Mouse (Mus musculus): Measurements from ENCODE around the gene Pdzrn3. TPM values are rescaled to one million over a fixed set of nuclear protein-coding genes. Genes with fewer than 3 reads are reported as not detected.
A peak's percentile ranks its signal among the peaks of the same experiment; 100 is the strongest.

The Pdzrn3 gene
- polyA plus RNA-seq, 1 experiment from 2014 or later, result 9.2 TPM

DNA sequence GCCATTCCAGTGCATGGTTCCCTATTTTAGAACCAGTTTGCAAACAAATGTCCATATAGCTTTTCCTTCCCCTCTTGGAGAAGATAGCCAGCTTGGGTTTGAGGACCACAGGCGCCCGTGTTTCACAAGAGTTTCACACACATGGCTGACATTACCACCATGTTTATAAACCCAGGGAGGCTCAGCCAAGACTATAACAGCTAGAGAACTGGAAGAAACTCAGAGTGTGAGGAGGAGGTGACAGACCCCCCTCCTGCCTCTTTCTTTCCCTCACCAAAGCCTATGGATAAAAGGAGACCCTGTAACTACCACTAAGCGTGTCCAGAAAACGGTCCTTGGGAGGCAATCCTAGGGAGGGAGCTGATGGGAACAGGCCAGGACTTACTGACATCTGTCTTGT is 159.5 kb downstream of the Pdzrn3 start:
- no peak for DNase-seq (ENCODE audit: low spot score)
- H3K4me3 ChIP-seq, result no peak overlapping the region
- 69% methylated on average over 4 of the region's 4 CpGs for WGBS
- H3K4me1 ChIP-seq, result peaks cover 20% of the 10 kb centered on the region
- no peaks in the 10 kb centered on the region for H3K36me3 ChIP-seq
- H3K27me3 ChIP-seq (ENCODE audit: low read depth, poor library complexity, severe bottlenecking), result no peaks in the 10 kb centered on the region
- H3K9me3 ChIP-seq (replicated peaks), result no peaks in the 10 kb centered on the region
- no peak overlapping the region for H3K27ac ChIP-seq

DNA sequence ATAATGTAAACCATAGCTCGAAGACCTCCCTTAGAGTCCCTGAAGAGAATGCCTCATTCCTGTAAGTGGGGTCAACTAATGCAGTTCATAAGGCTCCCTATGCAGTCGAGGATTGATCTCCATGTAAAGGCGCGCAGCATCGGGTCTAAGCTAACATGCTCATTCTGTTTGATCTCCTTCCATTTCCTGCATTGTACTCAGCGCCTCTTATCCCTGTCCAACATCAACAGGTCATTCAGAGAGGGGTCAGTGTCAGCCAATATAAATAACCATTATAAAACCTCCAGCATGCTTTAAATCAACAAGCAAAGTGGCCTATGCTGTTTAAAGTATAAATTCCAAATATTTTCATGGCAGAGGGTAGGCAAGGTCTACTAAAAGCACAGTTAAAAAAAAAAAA is 159.9 kb downstream of the Pdzrn3 start:
- no peak overlapping the region for H3K4me3 ChIP-seq
- no peak for DNase-seq (ENCODE audit: low spot score)
- H3K9me3 ChIP-seq (replicated peaks), result no peaks in the 10 kb centered on the region
- H3K27ac ChIP-seq, result no peak overlapping the region
- H3K36me3 ChIP-seq, result no peaks in the 10 kb centered on the region
- WGBS, result 46% methylated on average over 6 of the region's 6 CpGs
- H3K4me1 ChIP-seq, result peaks cover 20% of the 10 kb centered on the region
- H3K27me3 ChIP-seq (ENCODE audit: low read depth, poor library complexity, severe bottlenecking), result no peaks in the 10 kb centered on the region

DNA sequence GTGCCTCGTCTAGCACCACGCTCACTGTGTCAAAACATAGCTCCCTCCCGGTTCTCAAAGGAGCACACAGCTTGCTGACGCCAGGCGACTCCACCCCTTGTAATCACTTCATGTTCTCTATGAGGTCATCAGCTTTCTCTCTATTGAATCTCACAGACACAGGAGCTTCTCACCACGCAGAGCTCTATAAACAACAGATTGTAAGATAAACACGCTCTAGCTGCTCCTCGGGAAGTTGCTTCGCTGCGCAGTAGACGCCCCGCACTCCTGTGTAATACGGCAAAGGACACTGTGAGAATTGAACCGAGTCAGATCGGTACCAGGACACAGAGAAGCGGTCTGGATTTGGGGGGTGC is 162.3 kb downstream of the Pdzrn3 start:
- Histone ChIP-seq H3K27ac (no peak overlapping the region), H3K9me3 (replicated peaks) (no peaks in the 10 kb centered on the region), H3K4me1 (peaks cover 20% of the 10 kb centered on the region), H3K4me3 (no peak overlapping the region), H3K27me3 (ENCODE audit: low read depth, poor library complexity, severe bottlenecking) (no peaks in the 10 kb centered on the region), H3K36me3 (no peaks in the 10 kb centered on the region)
- DNase-seq (ENCODE audit: low spot score), result no peak
- 72% methylated on average over 16 of the region's 16 CpGs for WGBS

DNA sequence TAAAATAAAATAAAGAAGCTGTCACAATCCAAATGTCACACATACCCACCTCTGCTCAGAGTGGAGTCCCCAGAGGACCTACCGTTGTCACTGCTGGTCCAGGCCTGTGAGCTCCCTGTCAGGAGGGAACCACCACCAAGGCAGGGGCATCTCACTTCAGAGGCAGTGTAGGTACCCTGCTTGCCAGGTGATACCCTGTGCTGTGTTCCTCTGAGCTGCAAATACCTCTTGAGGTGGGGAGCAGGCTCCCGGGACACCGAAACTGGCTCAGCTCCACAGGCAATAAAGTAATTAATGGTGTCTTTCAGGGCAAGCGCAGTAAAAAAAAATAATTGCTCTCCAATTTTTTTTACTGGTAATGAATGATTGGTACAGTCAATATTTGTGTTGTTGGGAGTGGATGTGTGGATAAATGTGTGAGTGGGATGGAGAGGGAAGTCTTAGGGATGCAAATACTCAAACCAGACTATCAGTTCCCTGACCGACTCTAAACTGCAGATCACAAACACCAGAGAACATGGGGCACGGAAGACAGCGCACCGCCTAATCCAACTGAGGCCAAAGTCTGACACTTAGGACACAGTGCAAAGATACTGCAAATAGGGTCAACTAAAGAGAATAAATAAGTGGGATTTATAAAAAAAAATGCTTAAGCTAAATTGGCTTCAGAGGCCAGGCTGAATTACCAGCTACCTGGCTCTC is 162.8 kb downstream of the Pdzrn3 start:
- Histone ChIP-seq H3K27ac (no peak overlapping the region), H3K4me3 (no peak overlapping the region), H3K36me3 (no peaks in the 10 kb centered on the region), H3K9me3 (replicated peaks) (no peaks in the 10 kb centered on the region), H3K27me3 (ENCODE audit: low read depth, poor library complexity, severe bottlenecking) (no peaks in the 10 kb centered on the region), H3K4me1 (peaks cover 20% of the 10 kb centered on the region)
- DNase-seq (ENCODE audit: low spot score), result no peak
- 79% methylated on average over 8 of the region's 8 CpGs for WGBS

DNA sequence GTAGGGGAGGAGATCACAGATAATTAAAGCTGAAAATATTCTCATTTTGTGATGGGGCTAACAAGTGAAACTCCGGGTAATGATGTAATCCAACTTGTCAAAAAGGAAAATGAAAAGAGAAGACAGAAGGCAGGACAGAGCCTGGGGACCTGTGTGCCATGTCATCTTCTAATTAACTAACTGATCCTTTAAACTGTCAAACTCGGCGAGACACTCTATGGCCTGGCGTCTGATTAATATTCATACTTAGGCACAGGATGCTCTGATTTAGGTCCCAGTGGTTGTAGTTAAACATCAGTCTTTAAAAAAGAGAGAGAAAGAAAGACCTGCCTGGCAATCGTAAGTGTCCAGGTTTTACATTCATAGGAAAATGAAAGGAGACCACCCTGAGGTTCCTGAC is 164.6 kb downstream of the Pdzrn3 start:
- Histone ChIP-seq H3K36me3 (no peaks in the 10 kb centered on the region), H3K4me3 (no peak overlapping the region), H3K27me3 (ENCODE audit: low read depth, poor library complexity, severe bottlenecking) (no peaks in the 10 kb centered on the region), H3K27ac (no peak overlapping the region), H3K9me3 (replicated peaks) (no peaks in the 10 kb centered on the region), H3K4me1 (peaks cover 14% of the 10 kb centered on the region)
- 85% methylated on average over 5 of the region's 5 CpGs for WGBS
- no peak for DNase-seq (ENCODE audit: low spot score)

DNA sequence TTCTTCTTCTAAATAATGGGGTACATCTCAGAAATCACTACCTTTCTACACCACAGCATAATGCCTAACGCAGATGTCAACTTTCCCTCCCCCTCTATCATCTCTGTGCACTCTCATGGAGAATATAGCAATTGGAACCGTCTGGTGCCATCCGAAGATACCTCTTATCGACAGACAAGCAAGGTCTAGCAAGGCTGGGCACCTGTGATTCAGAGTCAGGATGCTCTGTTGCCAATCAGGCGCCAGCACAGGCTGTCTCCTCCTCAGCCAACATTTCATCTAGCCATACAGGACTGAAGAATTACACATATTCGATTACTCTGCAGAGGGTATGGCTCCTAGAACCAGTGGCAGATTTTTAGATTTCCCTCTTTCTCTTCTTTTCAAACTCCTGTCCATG is 165.6 kb downstream of the Pdzrn3 start:
- 96% methylated on average over 6 of the region's 6 CpGs for WGBS
- H3K9me3 ChIP-seq (replicated peaks), result no peaks in the 10 kb centered on the region
- no peaks in the 10 kb centered on the region for H3K36me3 ChIP-seq
- H3K27ac ChIP-seq, result no peak overlapping the region
- peaks cover 11% of the 10 kb centered on the region; the same call in 1 of the 2 replicates for H3K4me1 ChIP-seq
- no peak overlapping the region for H3K4me3 ChIP-seq
- DNase-seq (ENCODE audit: low spot score), result no peak
- no peaks in the 10 kb centered on the region for H3K27me3 ChIP-seq (ENCODE audit: low read depth, poor library complexity, severe bottlenecking)

DNA sequence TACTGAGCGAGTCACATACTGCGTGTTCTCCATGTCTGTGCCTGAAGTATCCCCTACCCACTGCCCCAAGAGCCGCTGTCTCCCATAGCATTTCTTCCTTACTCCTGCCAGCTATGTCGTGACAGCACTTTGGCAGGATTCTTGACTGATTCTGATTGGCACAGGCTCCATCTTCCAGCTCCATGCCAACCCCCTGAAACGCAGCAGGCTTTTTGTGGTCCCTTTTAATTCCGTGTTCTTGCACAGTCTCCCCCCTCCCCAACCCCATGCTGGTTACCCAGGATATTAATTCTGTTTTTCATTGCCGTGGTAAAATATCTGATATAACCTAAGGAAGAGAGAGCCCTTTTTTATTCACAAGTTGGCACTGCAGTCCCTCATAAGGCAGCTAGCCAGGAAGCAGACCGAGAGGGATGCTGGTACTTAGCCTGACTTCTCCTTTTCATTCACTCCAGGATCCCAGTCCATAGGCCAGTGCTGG is 166.3 kb downstream of the Pdzrn3 start:
- no peak for DNase-seq (ENCODE audit: low spot score)
- no peaks in the 10 kb centered on the region for H3K27me3 ChIP-seq (ENCODE audit: low read depth, poor library complexity, severe bottlenecking)
- no peaks in the 10 kb centered on the region for H3K36me3 ChIP-seq
- no peaks in the 10 kb centered on the region for H3K9me3 ChIP-seq (replicated peaks)
- no peak overlapping the region for H3K27ac ChIP-seq
- 90% methylated on average over 8 of the region's 8 CpGs for WGBS
- peaks cover 11% of the 10 kb centered on the region; the same call in 1 of the 2 replicates for H3K4me1 ChIP-seq
- no peak overlapping the region for H3K4me3 ChIP-seq

DNA sequence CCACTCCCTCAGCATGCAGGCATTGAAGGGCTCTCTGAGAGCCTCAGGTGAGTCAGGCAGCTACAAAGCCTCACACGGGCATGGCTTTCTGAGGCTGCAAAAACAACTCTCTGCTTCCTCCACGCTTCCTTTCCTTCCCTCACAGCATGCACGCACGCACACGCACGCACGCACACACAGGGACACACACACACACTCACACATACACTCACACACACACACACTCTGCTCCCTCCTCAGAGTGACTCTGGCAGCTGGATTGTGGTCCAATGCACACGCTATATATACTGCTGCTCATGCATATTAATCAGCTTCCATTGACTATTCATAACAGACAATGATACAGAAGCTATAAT is 178.8 kb downstream of the Pdzrn3 start:
- no peak for DNase-seq (ENCODE audit: low spot score)
- 17% methylated on average over 8 of the region's 8 CpGs for WGBS

DNA sequence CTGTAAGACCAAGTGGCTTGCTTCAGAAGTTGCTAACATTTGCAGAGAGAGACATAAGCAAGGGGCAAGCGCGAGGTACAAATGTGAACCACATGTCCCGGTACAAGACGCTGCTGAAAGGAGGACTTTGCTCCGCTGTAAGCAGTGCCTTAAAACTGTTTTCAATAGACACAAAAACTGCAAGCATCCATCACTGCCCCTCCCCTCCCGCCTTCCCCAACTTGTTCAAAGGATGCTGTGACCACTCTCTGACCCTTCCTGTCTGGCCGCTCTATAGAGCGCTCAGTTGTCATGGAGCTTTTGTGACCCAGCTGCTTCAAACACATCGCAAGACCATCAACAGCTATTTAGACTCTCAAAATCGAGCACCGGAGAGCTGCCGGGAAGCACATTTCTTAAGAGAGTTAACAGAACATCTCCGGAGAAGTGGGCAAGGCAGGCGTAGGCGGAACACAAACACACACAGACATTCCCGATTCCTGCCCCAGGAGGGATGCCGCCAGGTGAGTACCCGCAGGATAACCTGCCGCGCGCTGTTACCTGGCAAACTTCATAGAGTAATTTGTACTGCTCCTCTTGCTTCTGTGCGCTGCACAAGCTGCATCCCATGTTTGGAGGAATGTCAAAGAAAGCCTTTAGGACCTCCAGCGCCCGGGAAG is 179.3 kb downstream of the Pdzrn3 start:
- Histone ChIP-seq H3K4me1 (peaks cover 68% of the 10 kb centered on the region), H3K27me3 (ENCODE audit: low read depth, poor library complexity, severe bottlenecking) (no peaks in the 10 kb centered on the region), H3K27ac (peak overlapping the region; percentile 73), H3K4me3 (peak overlapping the region; percentile 48), H3K36me3 (no peaks in the 10 kb centered on the region), H3K9me3 (replicated peaks) (no peaks in the 10 kb centered on the region)
- WGBS, result 3% methylated on average over 24 of the region's 24 CpGs
- peak; percentile 62 for DNase-seq (ENCODE audit: low spot score)

More for the DNA sequence above, 178.8 kb downstream of the Pdzrn3 start:
- no peaks in the 10 kb centered on the region for H3K9me3 ChIP-seq (replicated peaks)
- H3K27ac ChIP-seq, result peak overlapping the region; percentile 73
- H3K4me1 ChIP-seq, result peaks cover 63% of the 10 kb centered on the region
- H3K4me3 ChIP-seq, result peak overlapping the region; percentile 48
- no peaks in the 10 kb centered on the region for H3K36me3 ChIP-seq
- no peaks in the 10 kb centered on the region for H3K27me3 ChIP-seq (ENCODE audit: low read depth, poor library complexity, severe bottlenecking)

DNA sequence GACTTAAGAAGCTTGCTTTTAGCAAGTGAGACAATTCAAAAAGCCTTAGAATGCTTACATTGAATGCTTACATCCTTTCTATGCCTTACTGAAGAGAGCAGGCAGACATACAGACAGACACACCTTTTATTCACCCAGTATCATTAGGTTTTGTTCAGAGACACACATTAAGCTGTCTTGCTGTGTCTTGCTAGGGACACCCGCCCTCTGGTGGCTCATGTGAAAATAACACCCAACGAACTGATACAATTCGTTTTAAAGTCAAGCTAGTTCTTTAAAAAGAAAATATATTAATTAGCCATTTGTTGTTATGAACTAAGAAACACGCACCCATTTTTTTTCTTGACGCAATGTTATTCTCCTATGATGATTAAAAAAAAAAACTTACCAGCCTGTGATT is 180.1 kb downstream of the Pdzrn3 start:
- Histone ChIP-seq H3K4me3 (no peak overlapping the region), H3K4me1 (peaks cover 74% of the 10 kb centered on the region), H3K27ac (no peak overlapping the region)

DNA sequence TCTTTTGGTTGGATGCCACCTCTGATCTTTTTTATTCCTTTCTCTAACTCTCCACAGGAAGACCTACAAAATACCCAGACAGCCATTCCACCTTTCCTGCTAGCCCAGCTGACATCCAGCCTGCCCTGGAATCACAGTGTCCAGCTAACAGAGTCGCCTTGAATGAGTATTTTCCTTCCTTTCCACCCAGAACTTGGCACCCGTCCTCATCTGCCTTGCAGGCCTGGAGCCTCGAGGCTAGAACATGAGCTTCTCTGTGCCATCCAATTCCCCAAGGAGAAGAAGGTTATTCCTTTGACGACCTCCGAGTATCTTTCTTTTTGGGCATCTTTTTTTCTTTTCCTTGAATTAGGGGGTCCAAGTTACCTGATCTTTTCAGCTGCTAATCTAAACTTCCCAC is 181.8 kb downstream of the Pdzrn3 start:
- Histone ChIP-seq H3K36me3 (peaks cover 4% of the 10 kb centered on the region), H3K4me3 (no peak overlapping the region), H3K27me3 (ENCODE audit: low read depth, poor library complexity, severe bottlenecking) (no peaks in the 10 kb centered on the region), H3K9me3 (replicated peaks) (no peaks in the 10 kb centered on the region), H3K4me1 (peaks cover 74% of the 10 kb centered on the region), H3K27ac (no peak overlapping the region)
- 78% methylated on average over 5 of the region's 5 CpGs for WGBS
- no peak for DNase-seq (ENCODE audit: low spot score)

More for the DNA sequence above, 180.1 kb downstream of the Pdzrn3 start:
- WGBS, result 15% methylated on average over 5 of the region's 5 CpGs
- Histone ChIP-seq H3K27me3 (ENCODE audit: low read depth, poor library complexity, severe bottlenecking) (no peaks in the 10 kb centered on the region), H3K36me3 (no peaks in the 10 kb centered on the region), H3K9me3 (replicated peaks) (no peaks in the 10 kb centered on the region)
- peak; percentile 80 for DNase-seq (ENCODE audit: low spot score)

DNA sequence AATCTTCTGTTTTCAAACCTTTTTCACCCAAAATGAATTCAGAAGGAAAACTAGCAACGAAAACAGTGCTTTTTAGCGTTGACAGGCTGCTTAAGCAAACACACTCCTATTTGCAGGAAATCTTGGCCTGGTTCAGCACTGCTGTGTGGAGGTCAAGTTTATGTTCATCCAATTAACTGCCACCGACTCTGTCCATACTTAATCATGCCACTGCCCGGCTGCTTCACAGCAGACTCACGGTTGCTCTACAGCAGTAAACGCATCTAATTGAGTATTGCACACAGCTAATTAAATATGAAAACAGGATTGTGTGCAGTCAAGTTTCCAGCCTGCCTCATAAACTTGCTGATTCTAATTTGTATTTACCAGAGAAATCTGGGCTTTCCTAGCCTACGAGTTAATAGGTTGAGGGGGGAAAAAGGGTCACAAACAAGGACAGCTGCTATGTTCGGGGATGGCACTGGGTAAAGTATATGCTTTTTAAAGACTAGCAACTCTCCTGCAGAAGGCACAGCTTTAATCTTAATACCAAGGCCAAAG is 183.2 kb downstream of the Pdzrn3 start:
- Histone ChIP-seq H3K27ac (peak overlapping the region; percentile 26; the same call in 1 of the 2 replicates), H3K9me3 (replicated peaks) (no peaks in the 10 kb centered on the region), H3K4me3 (no peak overlapping the region), H3K27me3 (ENCODE audit: low read depth, poor library complexity, severe bottlenecking) (no peaks in the 10 kb centered on the region), H3K4me1 (peaks cover 63% of the 10 kb centered on the region), H3K36me3 (peaks cover 9% of the 10 kb centered on the region)
- DNase-seq (ENCODE audit: low spot score), result peak; percentile 38
- WGBS, result 42% methylated on average over 8 of the region's 8 CpGs

DNA sequence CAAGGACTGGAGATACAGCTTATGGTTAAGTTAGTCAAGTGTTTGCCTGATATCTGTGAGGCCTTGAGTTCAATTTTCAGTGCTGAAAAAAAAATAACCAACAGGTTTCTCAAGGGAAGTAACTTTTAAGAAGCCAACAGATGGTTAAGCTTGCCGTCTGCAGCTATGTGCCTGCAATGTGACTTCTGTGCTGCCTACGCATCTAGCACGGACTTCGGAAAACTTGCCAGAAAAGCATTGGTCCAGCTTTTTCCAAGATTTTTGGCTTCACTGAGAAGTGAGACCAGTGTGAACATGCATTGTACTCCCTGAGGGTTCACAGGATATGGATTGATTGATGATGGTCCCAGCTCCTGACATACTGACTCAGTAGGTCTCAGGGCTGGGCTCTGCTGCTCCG is 186.1 kb downstream of the Pdzrn3 start:
- WGBS, result 94% methylated on average over 5 of the region's 5 CpGs
- DNase-seq (ENCODE audit: low spot score), result no peak
- Histone ChIP-seq H3K4me3 (no peak overlapping the region), H3K4me1 (peaks cover 37% of the 10 kb centered on the region), H3K27me3 (ENCODE audit: low read depth, poor library complexity, severe bottlenecking) (no peaks in the 10 kb centered on the region), H3K9me3 (replicated peaks) (no peaks in the 10 kb centered on the region), H3K27ac (no peak overlapping the region), H3K36me3 (peaks cover 9% of the 10 kb centered on the region)

Data from limb, embryonic 10.5 days (tissue).